ENCODE assay signal across 28 mouse cellular contexts in genomic region chr1:78595521-78596139, GRCm38 (mm10).
DNase-seq lines count a peak whose midpoint lies in the region; TF ChIP-seq lines count a peak whose summit lies in the region.
"Had no signal": no experiment of that assay in that cellular context is flagged by ENCODE, and none has a peak within 500 bp of the region (broad histone marks: within the 10 kb centered on the region; RNA-seq: fewer than 3 reads in every experiment).

No protein-coding gene starts in this region.

- H3K27ac ChIP-seq in layer of hippocampus, adult 2 months: peak overlapping the region; percentile 64; the same call in 1 of the 2 replicates
- H3K27ac ChIP-seq: gastrocnemius, adult 2 months; heart, embryonic 15.5 days; hindbrain, embryonic 14.5 days; limb, embryonic 10.5 days; limb, embryonic 15.5 days; liver, embryonic 13.5 days; midbrain, embryonic 10.5 days; neural tube, embryonic 12.5 days had no signal

- no peak for TF ChIP-seq CTCF in layer of hippocampus, adult 2 months (conservative IDR thresholded peaks at IDR 0.05)

- DNase-seq in embryo, embryonic 10 days (ENCODE audit: low spot score): peak; percentile 46
- DNase-seq in embryo, embryonic 9.5 days (ENCODE audit: extremely low spot score): no peak
- DNase-seq in layer of hippocampus, adult 2 months (ENCODE audit: low spot score in 2 of 2): no peak
- no peak for DNase-seq in layer of hippocampus, postnatal 25 days (ENCODE audit: extremely low spot score in 1 of 2, low spot score in 1 of 2)
- DNase-seq in mesoderm, embryonic 11.5 days (ENCODE audit: low read depth, low spot score): peak; percentile 30
- DNase-seq in urinary bladder, postnatal 25 days (ENCODE audit: low spot score): no peak
- no peak for DNase-seq in layer of hippocampus, adult 9-10 months (ENCODE audit: low spot score)
- DNase-seq: adrenal gland, postnatal 14 days; cerebellum, adult 11-12 months; cerebellum, postnatal 10 days; gastrocnemius, adult 2 months; gastrocnemius, postnatal 36 days; kidney, adult 9 months; kidney, postnatal 25 days; layer of hippocampus, postnatal 36 days; liver, embryonic 13.5 days; lung, adult 18-20 months; lung, postnatal 4 days; right cerebral cortex, postnatal 14 days; thymus, postnatal 4 days had no signal

- no peak overlapping the region for H3K4me3 ChIP-seq in layer of hippocampus, adult 2 months
- H3K4me3 ChIP-seq: erythroblast, embryonic 14.5 days; gastrocnemius, adult 2 months; heart, embryonic 15.5 days; limb, embryonic 10.5 days; limb, embryonic 15.5 days; liver, embryonic 13.5 days; midbrain, embryonic 10.5 days; myocyte; neural tube, embryonic 12.5 days had no signal

Comparison
In these comparisons a context has a peak if more than half of its experiments do, and no peak if none do; other contexts are left out.
1. DNase-seq: peak in embryo, embryonic 10 days (single experiment) and mesoderm, embryonic 11.5 days (single experiment); none in embryo, embryonic 9.5 days (single experiment), layer of hippocampus, adult 2 months (0 of 2), layer of hippocampus, postnatal 25 days (0 of 2), urinary bladder, postnatal 25 days (single experiment) and layer of hippocampus, adult 9-10 months (single experiment).